Mouse (Mus musculus) thymus, adult 2 months (tissue): ENCODE data around the gene Gm17359.

Experiments used
- CTCF ChIP-seq: fragments of 200-500 bp; IDR thresholded peaks from 2 replicates; pipeline ENCODE4 v1.5.1; 2012; ENCODE audit warnings: mild to moderate bottlenecking, control low read depth, low read length, moderate library complexity, borderline replicate concordance; ENCODE audit not compliant: control insufficient read depth, poor library complexity, insufficient read depth; ENCODE audit errors: extremely low read depth
- POLR2A ChIP-seq: fragments of 200-500 bp; IDR thresholded peaks from 2 replicates; pipeline ENCODE4 v1.6.1; 2012; ENCODE audit warnings: mild to moderate bottlenecking, low read length, control low read depth, moderate library complexity; ENCODE audit not compliant: control insufficient read depth, poor library complexity, insufficient read depth; ENCODE audit errors: extremely low read depth

- TF ChIP-seq CTCF (no peak), POLR2A (no peak)
These were observed 112.9 kb downstream of the Gm17359 start for GRCm38 (mm10) chr3:79449361-79449760.
